Mouse (Mus musculus) cerebral cortex, adult 2 months (tissue): Measurements from ENCODE around the gene Prpf40a.

ENCODE experiments used
- WGBS: fragments of 180-500 bp; shearing (Covaris S2); methylation state at CpG from one replicate; pipeline ENCODE4 v1.1.7; 2018; 5-methylcytosine and 5-hydroxymethylcytosine counted together

Prpf40a gene

DNA sequence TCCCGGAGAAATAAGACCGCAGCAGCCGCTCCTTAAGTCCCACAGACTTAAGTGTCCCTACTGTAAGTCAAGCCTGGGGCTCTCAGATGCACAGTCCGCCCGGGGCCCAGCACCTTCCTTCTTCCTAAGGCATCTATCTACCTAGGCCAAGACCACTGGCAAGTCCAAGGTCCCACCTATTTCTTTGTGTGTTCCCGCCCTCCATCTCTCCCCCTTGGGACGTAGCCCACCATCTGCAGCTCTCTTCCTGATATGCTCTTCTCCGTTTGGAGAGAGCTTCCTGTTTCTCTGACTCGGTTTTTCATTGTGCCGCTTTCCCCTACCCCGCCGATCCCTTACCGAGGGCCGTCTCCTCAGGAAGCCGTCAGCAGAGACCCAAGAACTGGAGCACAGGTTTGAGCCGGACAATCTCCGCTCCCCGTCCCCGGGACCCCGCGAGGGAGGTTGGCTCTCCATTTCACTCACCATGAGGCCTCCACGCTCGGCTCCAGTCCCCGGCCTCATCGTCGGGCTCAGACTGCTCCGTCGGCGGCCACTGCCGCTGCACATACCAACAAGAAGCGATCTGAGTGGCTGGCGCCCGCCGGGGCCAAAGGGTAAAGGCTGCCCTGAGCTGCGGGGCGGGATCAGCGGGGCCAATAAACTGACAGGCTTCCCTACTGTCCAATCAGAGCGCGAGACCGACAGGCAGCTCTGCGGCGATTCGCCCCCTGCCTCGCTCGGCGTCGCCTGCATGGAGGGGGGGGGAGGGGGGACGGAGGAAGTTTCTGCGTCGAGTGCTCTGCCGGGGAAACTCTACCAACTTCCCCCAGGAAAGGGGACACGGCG lies at the start of gene Prpf40a:
Gene Prpf40a (minus strand): TSS at position 601 of the 828 bp plus-strand sequence.
- 1% methylated on average over 53 of the region's 53 CpGs for WGBS

DNA sequence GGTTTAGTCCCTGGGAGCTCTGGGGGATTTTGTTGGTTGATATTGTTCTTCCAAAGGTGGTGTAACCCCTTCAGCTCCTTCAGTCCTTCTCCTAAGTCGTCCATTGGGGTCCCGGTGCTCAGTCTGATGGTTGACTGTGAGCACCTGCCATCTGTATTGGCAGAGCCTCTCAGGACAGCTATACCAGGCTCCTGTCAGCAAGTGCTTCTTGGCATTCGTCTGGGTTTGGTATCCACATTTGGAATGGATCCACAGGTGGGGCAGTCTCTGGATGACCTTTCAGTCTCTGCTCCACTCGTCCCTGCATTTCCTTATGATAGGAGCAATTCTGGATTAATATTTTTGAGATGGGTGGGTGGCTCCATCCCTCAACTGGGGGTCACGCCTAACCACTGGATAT lies 31.2 kb upstream of the Prpf40a start:
- 88% methylated on average over 5 of the region's 5 CpGs for WGBS

DNA sequence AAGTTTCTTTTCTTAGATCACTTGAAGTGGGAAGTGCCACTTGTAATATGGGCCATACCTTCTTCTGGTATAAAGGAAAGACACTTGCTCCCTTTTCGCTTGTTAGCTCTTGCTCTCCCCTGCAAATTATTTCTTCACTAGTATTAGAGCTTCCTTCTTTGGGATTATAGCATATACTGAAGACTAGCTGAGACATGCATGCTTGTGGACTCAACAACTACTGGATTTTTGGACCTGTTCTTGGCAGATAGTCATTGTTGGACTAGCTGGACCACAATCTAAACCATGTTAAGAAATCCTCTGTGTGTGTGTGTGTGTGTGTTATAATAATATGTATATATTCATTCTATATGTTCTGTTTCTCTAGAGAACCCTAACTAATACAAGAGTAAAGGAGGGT lies 22.4 kb upstream of the Prpf40a start:
- WGBS, result 95% methylated on average over 1 of the region's 1 CpGs

DNA sequence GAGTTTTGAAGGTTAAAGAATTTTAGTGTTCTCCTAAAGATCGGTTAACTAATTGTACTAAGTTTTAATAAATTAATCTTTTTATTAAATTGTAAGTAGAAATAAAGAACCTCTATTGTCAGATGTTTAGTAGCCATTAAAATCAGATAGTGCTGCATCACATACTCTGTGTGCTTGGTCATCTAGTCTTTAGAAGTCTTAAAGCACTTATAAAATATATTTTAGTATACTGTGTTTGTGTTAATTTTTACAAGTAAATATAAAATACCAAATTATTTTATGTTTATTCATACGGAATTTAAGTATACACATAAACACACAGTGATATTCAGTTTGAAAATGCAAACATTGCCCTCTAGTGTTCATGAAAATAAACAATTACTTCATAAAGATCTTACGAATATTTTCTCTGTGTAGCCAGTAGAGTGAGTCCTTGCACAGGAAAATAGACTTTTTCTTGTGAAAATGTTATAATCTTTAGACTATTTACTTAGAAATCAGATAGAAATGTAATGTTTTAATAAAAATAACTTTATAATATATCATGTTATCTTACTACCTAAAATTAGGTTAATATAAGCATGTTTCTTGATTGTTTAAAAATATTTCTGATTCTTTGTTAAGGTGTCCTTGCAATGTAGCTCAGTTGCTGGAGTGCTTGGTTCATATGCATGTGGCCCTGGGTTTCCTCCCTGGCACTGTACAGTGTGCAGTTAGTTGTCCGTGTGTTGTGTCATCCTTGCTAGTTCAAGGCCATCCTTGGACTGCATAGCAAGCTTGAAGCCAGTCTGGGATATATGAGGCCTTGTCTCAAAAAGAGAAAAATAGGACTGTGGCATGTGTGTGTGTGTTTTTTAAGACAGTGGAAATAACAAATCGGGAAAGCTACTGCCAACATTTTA lies 13.5 kb upstream of the Prpf40a start:
- 48% methylated on average over 5 of the region's 5 CpGs for WGBS

DNA sequence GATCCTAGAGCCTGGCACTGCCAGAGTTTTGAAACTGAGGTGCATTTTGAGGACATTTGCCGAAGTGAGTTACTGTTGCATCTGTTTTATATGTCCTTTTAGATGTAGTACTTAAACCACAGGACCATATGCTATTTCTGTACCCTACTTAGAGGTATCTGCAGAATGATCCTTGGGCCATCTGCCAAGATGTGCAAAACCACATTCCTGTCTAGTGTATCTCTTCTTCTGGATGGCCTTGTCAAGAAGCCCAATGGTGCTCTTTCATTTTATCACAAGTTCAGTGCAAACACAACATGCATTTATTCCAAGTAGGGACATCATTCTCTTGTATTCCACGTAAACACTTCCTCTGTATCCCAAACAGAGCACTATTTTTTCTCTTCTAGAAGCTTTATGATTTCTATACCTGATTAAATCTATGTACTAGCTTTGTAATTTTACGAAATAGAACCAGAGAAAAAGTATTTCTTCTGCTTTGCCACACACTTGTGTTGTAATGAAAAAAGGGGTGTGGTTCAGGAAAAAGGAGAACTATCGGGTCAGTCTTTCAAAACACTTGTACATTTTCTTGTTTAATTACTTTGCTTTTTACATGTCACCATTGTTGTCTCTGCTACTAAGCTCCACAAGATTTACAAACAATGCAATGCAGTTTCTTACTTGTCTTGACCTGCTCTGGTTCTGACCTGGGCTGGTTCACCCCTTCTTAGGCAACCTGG lies 9.2 kb upstream of the Prpf40a start:
- 82% methylated on average over 4 of the region's 4 CpGs for WGBS

DNA sequence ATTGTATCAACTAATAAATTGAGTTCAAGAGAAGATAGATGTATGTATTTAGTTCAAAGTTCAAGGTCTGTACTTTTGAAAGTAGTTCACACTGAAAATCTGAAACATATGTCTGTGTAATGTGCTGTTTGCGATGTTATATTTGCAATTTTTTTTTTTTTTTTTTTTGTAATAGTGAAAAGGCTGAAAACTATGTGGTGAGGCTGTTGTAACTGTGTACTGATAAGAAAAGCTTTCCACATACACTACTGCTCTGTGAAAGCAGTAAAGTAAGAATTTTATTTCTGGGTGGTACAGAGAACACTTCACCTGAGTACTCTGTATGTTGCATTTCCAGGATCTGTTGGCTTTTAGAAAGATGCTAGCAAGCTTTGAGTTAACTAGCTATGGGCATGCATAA lies 8.1 kb upstream of the Prpf40a start:
- 73% methylated on average over 1 of the region's 1 CpGs for WGBS

DNA sequence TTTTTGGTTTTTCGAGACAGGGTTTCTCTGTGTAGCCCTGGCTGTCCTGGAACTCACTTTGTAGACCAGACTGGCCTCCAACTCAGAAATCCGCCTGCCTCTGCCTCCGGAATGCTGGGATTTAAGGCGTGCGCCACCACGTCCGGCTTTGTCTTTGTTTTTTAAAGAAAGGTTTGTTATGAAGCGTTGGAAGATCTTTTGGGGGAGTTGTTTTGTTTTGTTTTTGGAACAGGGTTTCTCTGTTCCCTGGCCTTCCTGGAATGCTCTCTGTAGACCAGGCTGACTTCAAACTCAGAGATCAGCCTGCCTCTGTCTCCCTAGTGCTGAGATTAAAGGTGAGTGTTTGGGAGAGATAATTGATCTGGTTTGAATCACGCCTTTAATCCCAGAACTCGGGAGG lies 5.3 kb upstream of the Prpf40a start:
- WGBS, result 93% methylated on average over 10 of the region's 10 CpGs

DNA sequence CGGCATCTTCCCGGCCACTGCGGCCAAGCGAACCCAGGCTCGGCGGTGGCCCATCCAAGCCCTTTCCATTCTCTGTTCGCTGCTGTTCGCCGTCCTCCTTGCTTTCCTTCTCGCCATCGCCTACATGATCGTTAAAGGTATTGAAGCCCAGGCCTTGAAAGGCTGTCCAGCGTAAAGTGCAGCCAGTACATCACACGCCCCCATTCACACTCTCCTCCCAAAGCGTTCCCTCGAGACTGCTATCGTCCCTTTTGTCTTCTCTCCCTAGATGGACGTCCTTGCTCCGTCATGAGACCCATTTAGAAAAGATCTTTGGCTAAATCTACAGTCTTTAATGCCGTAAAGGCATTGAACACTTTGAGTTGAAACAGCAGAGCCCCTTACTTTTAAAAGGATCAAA lies 1.3 kb upstream of the Prpf40a start:
- under 1% methylated on average over 20 of the region's 20 CpGs for WGBS

DNA sequence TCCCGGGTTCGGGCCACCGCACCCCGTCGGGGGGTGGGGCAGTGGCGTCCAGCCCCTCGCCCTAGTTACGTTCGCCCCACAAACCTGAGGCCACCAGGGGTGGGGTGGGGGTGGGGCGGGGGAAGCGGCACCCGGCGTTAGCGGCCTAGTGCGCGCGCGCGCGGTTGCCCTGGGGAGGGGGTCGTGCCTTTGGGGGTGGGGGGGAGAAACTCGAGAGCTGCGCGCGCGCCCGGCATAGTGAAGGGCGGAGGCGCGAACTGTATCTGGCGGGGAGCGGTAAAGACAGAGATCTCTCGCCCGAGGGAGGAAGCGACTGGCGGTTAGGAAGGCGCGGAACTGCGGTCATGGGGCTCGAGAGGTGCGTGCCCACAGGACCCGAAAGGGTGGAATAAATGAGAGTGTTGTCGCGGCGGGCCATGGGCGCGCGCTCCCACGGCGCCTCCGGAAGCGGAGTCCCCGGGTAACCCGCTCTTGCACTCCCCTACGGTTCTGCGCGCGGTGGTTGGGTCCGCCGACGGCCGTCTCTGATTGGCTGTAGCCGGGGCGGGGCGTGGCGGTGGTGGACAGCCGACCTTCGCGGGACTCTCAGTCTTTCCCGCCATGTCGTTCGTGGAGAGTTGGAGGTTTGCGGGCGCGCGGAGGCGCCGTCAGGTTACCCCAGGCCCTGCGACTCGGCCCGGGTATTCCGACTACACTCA lies 588 bp upstream of the Prpf40a start, which contains the start of gene Arl6ip6:
Gene Arl6ip6 (plus strand): TSS at position 204 of the 698 bp plus-strand sequence.
- WGBS, result under 1% methylated on average over 82 of the region's 82 CpGs

DNA sequence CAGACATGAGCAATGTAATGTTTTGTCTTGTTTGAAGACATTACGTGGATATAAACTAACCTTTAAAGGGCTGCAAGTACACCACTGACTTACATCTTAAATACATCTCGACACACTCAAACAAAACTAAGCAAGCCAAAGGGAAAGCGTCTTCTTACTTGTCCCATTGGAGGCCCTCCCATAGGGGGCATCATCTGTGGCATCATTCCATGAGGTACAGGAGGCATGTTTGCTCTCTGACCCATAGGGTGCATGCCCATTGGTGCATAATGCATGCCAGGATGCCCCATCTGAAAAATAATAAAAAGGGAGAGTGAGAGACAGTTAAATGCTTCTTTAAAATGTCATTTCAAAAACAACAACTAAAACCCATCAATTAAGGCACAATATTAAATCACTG lies 1.3 kb downstream of the Prpf40a start:
- WGBS, result 61% methylated on average over 3 of the region's 3 CpGs

DNA sequence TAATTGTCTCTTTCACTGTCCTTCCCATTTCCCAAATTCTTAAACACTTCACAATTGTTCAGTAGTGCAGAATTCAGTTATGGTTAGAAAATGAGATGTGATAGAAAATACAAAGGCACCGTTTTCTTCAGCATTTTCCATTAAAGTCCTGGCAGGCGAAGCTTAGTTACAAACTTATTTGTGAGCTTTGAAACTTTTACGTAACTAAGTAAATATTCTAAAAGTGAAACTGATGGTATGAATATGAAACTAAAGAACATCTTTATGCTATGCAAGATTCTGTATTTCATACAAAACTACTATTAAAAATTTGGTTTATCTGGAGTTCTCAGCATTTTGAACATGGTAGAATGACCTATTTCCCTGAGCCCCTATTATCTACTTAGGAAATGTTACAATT lies 12.1 kb downstream of the Prpf40a start:
- WGBS, result 61% methylated on average over 3 of the region's 3 CpGs

DNA sequence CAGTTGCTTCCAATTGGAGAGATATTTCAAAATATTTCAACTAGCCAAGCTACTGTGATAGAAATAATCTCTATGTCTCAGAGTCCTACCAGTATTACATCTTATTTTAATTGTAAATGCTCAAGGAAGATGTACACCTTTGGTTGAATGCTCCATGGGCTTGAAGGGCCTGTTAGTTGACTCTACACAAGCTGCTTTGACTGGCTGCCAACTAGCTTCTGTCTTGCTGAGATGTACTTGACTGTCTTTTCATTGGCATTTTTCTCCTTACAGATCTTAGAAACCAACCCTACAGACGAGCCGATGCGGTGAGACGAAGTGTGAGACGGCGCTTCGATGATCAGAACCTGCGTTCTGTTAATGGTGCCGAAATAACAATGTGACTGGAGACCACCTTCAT lies 59.5 kb downstream of the Prpf40a start:
- 81% methylated on average over 9 of the region's 9 CpGs for WGBS

DNA sequence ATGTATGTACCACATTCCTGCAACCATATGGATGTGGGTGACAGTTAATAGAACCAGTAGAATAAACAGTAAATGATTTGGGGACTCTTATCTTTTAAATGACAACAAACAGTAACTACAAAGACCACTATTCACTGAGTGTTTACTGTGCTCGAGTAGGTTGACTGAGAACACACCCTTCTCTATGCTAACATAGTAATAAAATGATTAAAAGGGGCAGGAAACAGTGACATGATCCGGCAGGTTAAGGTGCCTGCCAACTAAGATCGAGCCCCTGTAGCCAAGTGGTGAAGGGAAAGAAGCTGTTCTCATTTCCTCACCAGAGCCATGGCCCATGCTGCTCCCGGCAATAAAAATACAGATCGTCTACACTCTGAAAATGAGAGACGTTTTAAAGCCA lies 62.0 kb downstream of the Prpf40a start:
- 70% methylated on average over 6 of the region's 6 CpGs for WGBS

DNA sequence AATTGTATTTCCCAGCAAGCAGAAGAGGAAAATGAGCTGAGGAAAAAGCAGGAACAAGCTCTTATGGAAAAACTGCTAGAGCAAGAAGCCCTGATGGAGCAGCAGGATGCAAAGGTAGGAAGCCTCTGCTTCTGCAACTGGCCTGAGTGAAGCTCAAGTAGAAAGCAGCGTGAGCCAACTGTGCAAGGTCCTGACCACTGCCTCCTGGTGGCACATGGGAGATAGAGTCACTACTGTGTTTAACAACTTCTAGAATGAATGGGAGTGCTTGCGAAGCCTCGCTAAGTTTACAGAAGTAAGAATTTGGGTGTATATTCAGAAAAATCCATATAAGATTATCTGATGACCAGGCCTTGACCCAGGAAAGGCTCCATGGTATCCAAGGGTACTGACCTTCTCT lies 65.1 kb downstream of the Prpf40a start:
- 84% methylated on average over 3 of the region's 3 CpGs for WGBS

DNA sequence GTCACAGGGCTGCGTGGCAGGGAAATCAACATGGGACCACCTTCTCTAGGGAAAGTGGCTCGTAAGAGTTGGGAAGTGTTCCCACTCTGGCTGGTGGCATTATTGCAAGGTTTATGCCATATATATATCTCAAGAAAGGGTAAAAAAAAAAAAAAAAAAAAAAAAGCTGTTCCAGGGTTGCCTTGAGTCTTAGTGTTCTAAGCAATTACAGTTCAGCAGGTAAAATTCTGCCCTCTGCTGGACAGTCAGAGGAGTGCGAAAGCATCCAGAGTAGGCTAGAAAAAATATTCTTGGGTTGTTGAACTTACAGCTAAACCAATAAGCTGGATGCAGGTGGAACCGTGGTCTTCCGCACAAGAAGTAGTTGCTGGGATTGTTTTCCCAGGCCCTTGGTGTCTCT lies 69.3 kb downstream of the Prpf40a start:
- WGBS, result 65% methylated on average over 5 of the region's 5 CpGs

DNA sequence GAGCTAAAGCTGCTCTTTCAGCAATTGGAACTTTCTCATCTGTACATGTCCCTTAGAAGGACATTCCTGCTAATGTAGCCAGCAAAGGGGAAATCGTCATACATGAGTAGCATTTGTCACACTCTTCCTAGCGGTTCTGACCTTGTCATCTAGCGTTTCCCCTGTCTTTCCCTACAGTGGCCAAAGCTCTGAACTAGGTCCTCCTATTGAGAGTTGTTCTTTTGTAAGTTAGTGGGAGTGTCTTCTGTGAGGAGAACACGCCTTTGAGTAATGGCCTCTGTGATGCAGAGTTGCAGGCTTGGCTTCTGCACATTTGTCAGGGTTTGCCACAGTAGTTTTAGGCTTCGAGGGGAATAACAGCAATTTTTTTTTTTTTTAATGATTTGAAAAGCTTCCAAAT lies 82.5 kb downstream of the Prpf40a start:
- WGBS, result 82% methylated on average over 5 of the region's 5 CpGs

DNA sequence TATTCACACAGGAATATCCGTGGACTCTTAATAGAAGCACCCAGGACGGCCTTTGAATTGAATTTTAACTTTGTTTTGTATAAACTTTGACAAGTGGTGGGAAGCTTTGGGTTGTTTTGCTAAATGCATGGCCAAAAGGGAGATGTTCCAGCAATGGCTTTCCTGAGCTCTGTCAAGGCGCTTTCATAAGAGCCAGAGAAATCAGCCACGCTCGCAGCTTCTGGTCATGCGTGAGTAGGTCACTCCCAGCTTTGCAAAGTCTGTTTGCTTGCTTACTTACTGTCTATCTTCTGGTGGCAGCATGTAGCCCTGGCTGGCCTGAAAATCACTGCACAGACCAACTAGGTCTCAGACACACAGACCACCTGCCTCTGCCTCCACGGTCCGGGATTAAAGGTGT lies 84.6 kb downstream of the Prpf40a start:
- WGBS, result 78% methylated on average over 8 of the region's 8 CpGs

DNA sequence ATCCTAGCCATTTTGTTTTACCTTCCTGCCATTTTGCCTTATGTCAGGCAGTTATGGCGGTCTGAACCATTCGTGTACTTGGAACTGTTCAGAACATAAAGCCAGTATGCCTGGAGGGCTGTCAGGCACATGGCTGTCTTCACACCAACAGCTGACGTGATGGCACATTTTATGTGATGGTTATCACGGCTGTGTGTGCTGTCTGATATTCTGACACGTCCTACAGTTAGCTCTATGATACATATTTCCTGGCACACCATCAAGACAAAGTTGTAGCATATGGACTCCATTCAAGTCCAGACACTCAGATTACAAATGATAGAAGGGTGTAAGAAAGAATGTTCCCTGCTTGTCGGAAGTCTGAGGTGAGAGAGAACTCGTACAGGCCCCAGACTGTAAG lies 85.0 kb downstream of the Prpf40a start:
- 65% methylated on average over 7 of the region's 7 CpGs for WGBS

DNA sequence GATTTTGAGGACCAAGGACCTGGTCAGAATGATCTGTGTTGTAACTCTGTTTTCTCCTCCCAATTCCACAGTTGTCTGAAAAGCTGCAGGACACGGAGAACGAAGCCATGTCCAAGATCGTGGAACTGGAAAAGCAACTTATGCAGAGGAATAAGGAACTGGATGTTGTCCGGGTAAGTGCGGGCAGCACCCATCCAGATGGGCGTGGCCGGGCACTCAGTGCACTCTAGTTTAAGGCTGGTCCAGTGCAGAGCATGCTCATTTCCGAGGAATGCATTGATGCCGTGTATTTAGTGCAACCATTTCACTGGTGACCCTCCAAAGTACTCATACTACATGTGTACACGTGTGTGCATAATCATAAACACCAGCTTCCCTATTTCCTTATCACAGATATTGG lies 85.7 kb downstream of the Prpf40a start:
- 94% methylated on average over 10 of the region's 10 CpGs for WGBS

DNA sequence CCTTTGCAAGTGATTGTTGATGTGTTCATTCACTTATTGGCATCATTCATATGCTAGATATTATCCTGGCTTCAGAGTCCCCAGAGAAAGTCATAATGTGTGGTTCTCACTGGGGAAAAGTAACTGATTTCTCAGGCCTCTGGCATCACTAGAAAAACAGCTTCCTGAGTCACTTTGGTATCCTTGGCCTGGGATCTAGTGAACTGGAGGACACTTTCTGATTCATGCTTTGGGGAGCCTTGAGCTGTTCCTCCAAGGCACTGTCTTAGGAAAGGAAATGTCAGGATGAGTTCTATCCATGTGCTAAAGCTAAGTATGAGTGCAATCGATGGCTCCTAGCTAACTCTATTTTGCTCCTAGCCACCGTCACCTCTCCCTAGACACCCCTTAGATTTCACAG lies 88.2 kb downstream of the Prpf40a start:
- WGBS, result 95% methylated on average over 2 of the region's 2 CpGs
